Mouse (Mus musculus) cortical plate, adult 2 months (tissue): ENCODE measurements around the gene Ntn3.

ENCODE experiments used
- CTCF ChIP-seq: fragments of 200-500 bp; IDR thresholded peaks from 2 replicates; pipeline ENCODE4 v1.5.1; 2011; ENCODE audit warnings: mild to moderate bottlenecking, control low read depth, low read length; ENCODE audit not compliant: insufficient read depth; ENCODE audit errors: extremely low read depth
- POLR2A ChIP-seq: fragments of 200-500 bp; IDR thresholded peaks from 2 replicates; pipeline ENCODE4 v1.6.1; 2011; ENCODE audit warnings: mild to moderate bottlenecking, low read length, control low read depth; ENCODE audit not compliant: insufficient read depth; ENCODE audit errors: extremely low read depth

DNA sequence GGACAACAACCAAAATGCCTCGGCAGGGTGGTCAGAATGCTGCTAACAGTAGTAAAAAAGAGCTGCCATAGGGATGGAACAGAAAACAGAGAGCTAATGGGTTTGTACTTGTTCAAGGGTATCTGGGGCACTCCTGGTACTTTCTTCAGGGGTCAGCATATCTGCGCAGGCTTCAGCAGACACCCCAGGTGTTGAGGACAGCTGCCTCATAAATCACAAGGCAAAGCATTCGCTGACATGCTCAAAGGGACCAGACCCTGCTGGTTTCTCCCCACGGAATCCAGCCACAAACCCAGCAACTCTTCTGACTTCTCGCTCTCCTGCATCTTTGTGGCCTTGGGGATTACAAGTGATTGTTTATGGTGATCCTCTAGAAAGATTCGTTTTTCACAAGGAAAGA, 13.3 kb upstream of the Ntn3 start:
- TF ChIP-seq CTCF = no peak
- no peak for TF ChIP-seq POLR2A
